Mouse (Mus musculus) forebrain, embryonic 16.5 days (tissue): ENCODE results near the gene Tnfrsf21. TPM values are rescaled to one million over a fixed set of nuclear protein-coding genes. Genes with fewer than 3 reads are reported as not detected.

ENCODE experiments used
- ATAC-seq: fragments of 200-750 bp; cut with Nextera tagmentation; 2 replicates; pipeline ENCODE4 v1.8.0; 2017; ENCODE audit warnings: mild to moderate bottlenecking, moderate library complexity
- H3K27ac ChIP-seq: fragments of 300-500 bp; sonication (generic); 2 replicates; pipeline ENCODE4 v1.5.1; 2014; ENCODE audit warnings: low read length, control low read depth
- H3K27me3 ChIP-seq: fragments of 300-500 bp; sonication (generic); replicated peaks from 2 replicates; pipeline ENCODE4 v1.6.1; 2014; ENCODE audit warnings: low read length; ENCODE audit not compliant: control insufficient read depth, insufficient read depth
- H3K36me3 ChIP-seq: fragments of 300-500 bp; sonication (generic); 2 replicates; pipeline ENCODE4 v1.6.1; 2014; ENCODE audit not compliant: control insufficient read depth, insufficient read depth
- H3K4me1 ChIP-seq: fragments of 300-500 bp; sonication (generic); replicated peaks from 2 replicates; pipeline ENCODE4 v1.6.1; 2014; ENCODE audit warnings: low read length; ENCODE audit not compliant: control insufficient read depth, insufficient read depth
- H3K4me2 ChIP-seq: fragments of 300-500 bp; sonication (generic); 2 replicates; pipeline ENCODE4 v1.6.1; 2014; ENCODE audit warnings: mild to moderate bottlenecking, low read length, control low read depth
- H3K4me3 ChIP-seq: fragments of 300-500 bp; sonication (generic); replicated peaks from 2 replicates; pipeline ENCODE4 v1.5.1; 2014; ENCODE audit warnings: mild to moderate bottlenecking, low read length, control low read depth
- H3K9ac ChIP-seq: fragments of 300-500 bp; sonication (generic); replicated peaks from 2 replicates; pipeline ENCODE4 v1.6.1; 2014; ENCODE audit warnings: low read depth, low read length, control low read depth
- H3K9me3 ChIP-seq: fragments of 300-500 bp; sonication (generic); 2 replicates; pipeline ENCODE4 v1.6.1; 2016; ENCODE audit warnings: low read length; ENCODE audit not compliant: control insufficient read depth
- WGBS: fragments of 180-500 bp; shearing (Covaris S2); extraction: QIAGEN DNeasy Blood & Tissue Kit; methylation state at CpG from one replicate; pipeline ENCODE4 v1.1.7; 2014; 5-methylcytosine and 5-hydroxymethylcytosine counted together
- polyA plus RNA-seq: library from polyadenylated mRNA; unstranded; fragments of >200 nt; fragmentation: Nextera tagmentation; extraction: Ambion mirVana; gene quantifications from 2 replicates; pipeline ENCODE4 v1.2.1, GENCODE M21; 2015

Gene Tnfrsf21
- polyA plus RNA-seq, 1 experiment from 2014 or later = 67.8 TPM

- Histone ChIP-seq H3K9me3 (no peaks in the 10 kb centered on the region), H3K4me1 (0 out of 2 replicates have a peak, but pooled peaks cover 5% of the 10 kb centered on the region), H3K4me2 (no peak overlapping the region), H3K4me3 (no peak overlapping the region), H3K36me3 (peaks cover 28% of the 10 kb centered on the region), H3K27me3 (no peaks in the 10 kb centered on the region), H3K27ac (no peak overlapping the region), H3K9ac (no peak overlapping the region)
- WGBS = 93% methylated on average over 6 of the region's 6 CpGs
- no peak for ATAC-seq
Observed at GRCm38 (mm10) chr17:43089496-43089895, 73.1 kb downstream of the Tnfrsf21 start.

GRCm38 (mm10) chr17:43090948-43091724 lies 74.8 kb downstream of the Tnfrsf21 start:
- Histone ChIP-seq H3K27me3 (no peaks in the 10 kb centered on the region), H3K27ac (no peak overlapping the region), H3K4me2 (no peak overlapping the region), H3K9ac (no peak overlapping the region), H3K36me3 (peaks cover 21% of the 10 kb centered on the region), H3K9me3 (no peaks in the 10 kb centered on the region), H3K4me3 (no peak overlapping the region), H3K4me1 (0 out of 2 replicates have a peak, but pooled peaks cover 5% of the 10 kb centered on the region)
- ATAC-seq = no peak
- WGBS = 94% methylated on average over 3 of the region's 3 CpGs

GRCm38 (mm10) chr17:43092280-43092995 lies 76.1 kb downstream of the Tnfrsf21 start:
- H3K27me3 ChIP-seq = no peaks in the 10 kb centered on the region
- WGBS = 51% methylated on average over 8 of the region's 8 CpGs
- H3K36me3 ChIP-seq = peaks cover 15% of the 10 kb centered on the region
- H3K9ac ChIP-seq = no peak overlapping the region
- no peak overlapping the region for H3K4me2 ChIP-seq
- H3K4me1 ChIP-seq = 0 out of 2 replicates have a peak, but pooled peaks cover 5% of the 10 kb centered on the region
- no peak overlapping the region for H3K27ac ChIP-seq
- no peaks in the 10 kb centered on the region for H3K9me3 ChIP-seq
- H3K4me3 ChIP-seq = no peak overlapping the region
- no peak for ATAC-seq

GRCm38 (mm10) chr17:43094285-43094684 lies 77.9 kb downstream of the Tnfrsf21 start:
- WGBS = 38% methylated on average over 2 of the region's 2 CpGs
- H3K36me3 ChIP-seq = peaks cover 6% of the 10 kb centered on the region; the same call in 1 of the 2 replicates
- no peaks in the 10 kb centered on the region for H3K27me3 ChIP-seq
- no peak overlapping the region for H3K4me2 ChIP-seq
- H3K9me3 ChIP-seq = no peaks in the 10 kb centered on the region
- no peak for ATAC-seq
- H3K9ac ChIP-seq = no peak overlapping the region
- H3K27ac ChIP-seq = no peak overlapping the region
- H3K4me1 ChIP-seq = 0 out of 2 replicates have a peak, but pooled peaks cover 5% of the 10 kb centered on the region
- H3K4me3 ChIP-seq = no peak overlapping the region

- H3K4me2 ChIP-seq = no peak overlapping the region
- H3K9me3 ChIP-seq = no peaks in the 10 kb centered on the region
- H3K4me3 ChIP-seq = no peak overlapping the region
- H3K36me3 ChIP-seq = no peaks in the 10 kb centered on the region
- no peak for ATAC-seq
- no peak overlapping the region for H3K9ac ChIP-seq
- no peaks in the 10 kb centered on the region for H3K27me3 ChIP-seq
- WGBS = 75% methylated on average over 4 of the region's 4 CpGs
- H3K4me1 ChIP-seq = 0 out of 2 replicates have a peak, but pooled peaks cover 4% of the 10 kb centered on the region
- no peak overlapping the region for H3K27ac ChIP-seq
Observed at GRCm38 (mm10) chr17:43097101-43097688, 80.8 kb downstream of the Tnfrsf21 start.

GRCm38 (mm10) chr17:43106108-43106507 lies 89.8 kb downstream of the Tnfrsf21 start:
- Histone ChIP-seq H3K4me1 (no peaks in the 10 kb centered on the region), H3K9ac (no peak overlapping the region), H3K4me3 (no peak overlapping the region), H3K9me3 (no peaks in the 10 kb centered on the region), H3K27me3 (no peaks in the 10 kb centered on the region), H3K27ac (no peak overlapping the region), H3K36me3 (no peaks in the 10 kb centered on the region), H3K4me2 (no peak overlapping the region)
- ATAC-seq = no peak
- 71% methylated on average over 3 of the region's 3 CpGs for WGBS

GRCm38 (mm10) chr17:43107338-43107737 lies 91.0 kb downstream of the Tnfrsf21 start:
- H3K27me3 ChIP-seq = no peaks in the 10 kb centered on the region
- no peak overlapping the region for H3K4me3 ChIP-seq
- no peak overlapping the region for H3K4me2 ChIP-seq
- 92% methylated on average over 5 of the region's 5 CpGs for WGBS
- ATAC-seq = no peak
- H3K9ac ChIP-seq = no peak overlapping the region
- no peak overlapping the region for H3K27ac ChIP-seq
- no peaks in the 10 kb centered on the region for H3K36me3 ChIP-seq
- no peaks in the 10 kb centered on the region for H3K9me3 ChIP-seq
- no peaks in the 10 kb centered on the region for H3K4me1 ChIP-seq

GRCm38 (mm10) chr17:43109501-43109900 lies 93.1 kb downstream of the Tnfrsf21 start:
- WGBS = 80% methylated on average over 4 of the region's 4 CpGs
- ATAC-seq = no peak

More at GRCm38 (mm10) chr17:43109501-43109900, 93.1 kb downstream of the Tnfrsf21 start:
- H3K4me2 ChIP-seq = no peak overlapping the region
- no peaks in the 10 kb centered on the region for H3K9me3 ChIP-seq
- 0 out of 2 replicates have a peak, but pooled peaks cover 2% of the 10 kb centered on the region for H3K4me1 ChIP-seq
- H3K27me3 ChIP-seq = no peaks in the 10 kb centered on the region
- H3K27ac ChIP-seq = no peak overlapping the region
- no peaks in the 10 kb centered on the region for H3K36me3 ChIP-seq
- no peak overlapping the region for H3K4me3 ChIP-seq
- H3K9ac ChIP-seq = no peak overlapping the region
